Mouse (Mus musculus) retina, embryonic 14.5 days (tissue): ENCODE measurements around the gene Lrtm2.
"Not testable (repeated sequence)": the region's sequence is repeated elsewhere in the genome, so short reads cannot be mapped to it uniquely, and the experiment has no call there.

Experiments used
- DNase-seq: peaks from one replicate; pipeline ENCODE4 v3.0.0-alpha.2; 2015; ENCODE audit warnings: low spot score

The Lrtm2 gene

DNA sequence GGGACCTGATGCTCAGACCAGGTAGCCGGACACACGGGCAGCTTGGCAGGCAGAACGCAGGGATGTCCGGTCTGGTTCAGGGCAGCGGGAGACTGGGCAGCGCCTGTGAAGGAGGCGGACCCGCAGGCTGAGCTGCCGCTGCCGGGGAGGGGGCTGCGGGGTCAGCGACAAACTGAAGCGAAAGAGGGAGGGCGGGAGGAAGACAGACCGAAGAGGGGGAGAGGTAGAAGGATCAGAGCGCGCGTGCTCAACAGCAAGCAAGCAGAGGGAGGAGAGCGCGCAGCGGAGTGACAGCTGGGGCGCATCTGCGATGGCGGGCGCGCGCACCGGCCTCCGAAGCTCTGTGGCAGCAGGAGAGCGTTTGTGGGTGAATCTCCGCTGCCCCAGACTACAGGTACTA is at the start of gene Lrtm2:
TSS of gene Lrtm2 (minus strand) at position 261 of the 400 bp plus-strand sequence.
- peak; percentile 76 for DNase-seq

DNA sequence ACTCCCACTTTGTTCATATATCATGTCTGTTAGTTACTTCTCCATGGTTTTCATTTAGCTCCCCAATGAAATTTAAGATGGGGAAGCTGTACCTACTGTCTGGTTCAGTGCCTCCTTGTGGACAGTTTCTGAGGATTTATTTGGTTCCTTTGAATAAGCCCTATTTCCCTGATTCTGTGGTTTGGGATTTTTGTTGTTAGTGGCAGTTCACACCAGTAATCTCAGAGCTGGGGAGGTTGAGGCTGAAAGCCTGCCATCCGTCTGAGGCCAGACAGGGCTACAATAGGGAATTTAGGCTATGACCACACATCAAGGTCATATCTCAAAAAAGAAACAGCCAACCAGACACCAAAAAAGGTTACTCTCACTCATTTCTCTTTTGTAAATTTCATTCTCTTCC is 48.1 kb upstream of the Lrtm2 start:
- DNase-seq, result no peak

DNA sequence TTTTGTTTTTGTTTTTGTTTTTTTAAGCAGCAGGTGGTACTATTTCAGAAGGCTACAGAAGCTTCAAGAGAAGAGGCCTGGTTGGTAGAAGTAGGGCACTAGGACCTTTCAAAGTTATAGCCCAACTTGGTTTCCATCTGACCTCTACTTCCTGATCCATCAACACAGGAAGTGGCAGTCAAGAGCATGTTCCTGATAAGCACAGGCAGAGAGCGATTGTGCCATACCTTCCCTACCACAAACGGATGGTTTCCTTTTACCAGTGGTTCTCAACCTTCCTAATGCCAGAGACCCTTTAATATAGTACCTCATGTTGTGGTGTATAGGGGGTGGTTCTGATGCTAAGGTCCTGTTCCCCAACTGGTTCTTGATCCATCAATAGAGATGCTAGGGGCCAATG is 47.0 kb upstream of the Lrtm2 start:
- no peak for DNase-seq

DNA sequence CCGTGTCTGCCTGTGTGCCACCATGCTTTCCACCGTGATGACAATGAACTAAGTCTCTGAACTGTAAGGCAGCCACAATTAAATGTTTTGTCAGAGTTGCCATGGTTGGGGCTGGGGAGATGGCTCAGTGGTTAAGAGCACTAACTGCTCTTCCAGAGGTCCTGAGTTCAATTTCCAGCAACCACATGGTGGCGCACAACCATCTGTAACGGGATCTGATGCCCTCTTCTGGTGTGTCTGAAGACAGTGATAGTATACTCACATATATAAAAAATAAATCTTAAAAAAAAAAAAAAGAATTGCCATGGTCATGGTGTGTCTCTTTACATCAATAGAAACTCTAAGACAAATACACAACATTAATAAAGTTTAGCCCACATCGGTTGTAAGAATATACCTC is 44.5 kb upstream of the Lrtm2 start:
- no peak for DNase-seq

DNA sequence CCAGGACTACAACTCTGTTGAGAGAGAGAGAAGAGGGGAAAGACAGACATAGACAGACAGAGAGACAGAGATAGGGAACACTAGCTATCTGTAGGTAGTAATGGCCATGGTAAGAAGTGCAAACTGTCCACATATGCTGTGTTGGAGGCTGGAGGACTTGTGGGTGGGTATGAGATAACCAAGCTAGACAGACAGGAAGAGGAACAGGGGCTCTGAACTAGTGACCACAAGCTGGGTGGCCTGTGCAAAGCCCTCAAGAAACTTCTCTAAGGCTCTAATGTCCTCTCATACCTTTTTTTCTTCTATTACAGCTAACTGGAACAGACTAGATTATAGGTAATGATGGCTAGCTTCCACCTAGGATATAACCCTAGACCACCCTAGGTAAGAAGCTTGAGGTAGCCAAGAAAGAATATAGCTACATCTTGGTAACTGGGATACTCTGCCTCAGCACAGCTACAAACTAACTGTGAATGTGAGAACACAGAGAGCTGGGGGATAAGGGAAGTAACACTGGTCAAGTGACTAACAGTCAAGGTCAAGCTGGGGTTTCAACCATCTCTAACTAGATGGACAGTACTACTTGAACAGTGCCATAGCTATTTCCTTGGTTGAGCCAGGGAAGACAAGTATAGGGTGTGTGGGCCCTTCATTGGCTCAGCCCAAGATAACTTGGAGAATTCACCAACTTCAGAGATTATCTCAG is 42.6 kb upstream of the Lrtm2 start:
- DNase-seq, result no peak

DNA sequence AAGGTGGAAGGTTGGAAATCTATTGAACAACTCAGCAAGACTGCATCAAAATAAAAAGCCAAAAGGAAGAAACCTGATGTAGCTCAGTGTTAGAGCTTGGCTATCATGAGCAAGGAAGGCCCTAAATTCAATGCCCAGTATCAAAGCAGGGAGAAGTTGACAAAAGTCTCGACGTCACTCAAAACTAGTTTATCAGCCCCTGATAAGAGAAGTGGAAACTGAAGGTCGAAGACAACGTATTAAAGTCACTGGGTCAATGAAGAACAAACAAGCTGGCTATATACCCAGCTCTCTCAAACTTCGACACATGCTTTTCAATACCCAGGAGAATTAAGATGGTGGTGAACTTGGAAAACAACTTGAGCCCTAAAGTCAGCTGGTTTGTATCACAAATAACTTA is 41.7 kb upstream of the Lrtm2 start:
- DNase-seq, result no peak

DNA sequence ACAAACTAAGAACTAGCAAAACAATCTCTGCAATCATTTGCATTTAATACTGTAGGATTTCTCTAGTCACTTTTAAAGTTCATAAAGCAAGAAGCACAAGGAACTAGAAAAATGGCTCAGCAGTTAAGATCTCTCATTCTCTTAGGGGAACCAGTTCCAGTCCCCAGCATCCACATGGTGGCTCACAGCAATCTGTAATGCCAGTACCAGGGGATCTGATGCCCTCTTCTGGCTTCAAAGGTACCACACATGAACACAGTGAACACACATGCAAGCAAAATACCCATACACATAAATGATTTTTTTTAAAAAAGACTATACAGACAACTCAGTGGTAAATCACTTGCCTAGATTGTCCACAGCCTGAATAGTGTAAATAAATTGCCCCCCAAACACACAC is 41.1 kb upstream of the Lrtm2 start:
- DNase-seq, result no peak

DNA sequence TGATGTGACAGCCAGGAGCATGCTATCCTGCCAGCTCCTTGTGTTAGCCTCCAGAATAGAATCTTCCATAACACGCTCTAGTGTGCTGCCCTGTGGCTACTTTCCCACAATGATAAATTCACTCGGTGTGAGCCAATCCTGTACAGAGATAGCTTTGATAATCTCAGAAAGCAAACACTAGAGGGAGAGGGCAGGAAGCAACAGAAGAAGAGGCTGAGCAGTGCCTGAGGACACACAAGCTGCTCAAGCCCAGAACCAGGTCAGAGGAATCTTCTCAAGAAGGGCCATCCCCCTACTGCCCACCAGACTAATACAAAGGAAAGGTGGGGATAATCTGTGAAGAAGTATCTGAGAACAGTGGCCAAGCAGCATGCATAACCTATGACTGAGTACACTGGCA is 36.8 kb upstream of the Lrtm2 start:
- no peak for DNase-seq

DNA sequence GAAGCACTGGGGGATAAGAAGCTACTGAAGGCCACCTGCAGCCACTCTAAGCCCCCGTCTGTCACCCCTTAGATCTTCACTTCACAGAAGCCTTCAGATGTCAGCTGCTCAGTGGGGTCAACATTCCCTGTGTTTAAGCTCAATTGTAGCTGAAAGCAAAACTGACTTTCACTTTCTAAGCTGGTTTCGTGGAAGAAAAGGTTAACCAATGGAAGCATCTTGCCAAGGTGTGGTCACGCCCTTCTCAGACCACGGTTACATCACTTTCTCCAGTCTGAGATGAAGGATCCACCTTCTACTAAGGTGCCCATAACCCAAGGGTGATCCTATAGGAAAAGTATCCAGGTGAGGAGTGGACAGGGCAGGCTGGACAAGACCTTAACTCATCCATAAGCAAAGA is 36.2 kb upstream of the Lrtm2 start:
- DNase-seq, result not testable (repeated sequence)

DNA sequence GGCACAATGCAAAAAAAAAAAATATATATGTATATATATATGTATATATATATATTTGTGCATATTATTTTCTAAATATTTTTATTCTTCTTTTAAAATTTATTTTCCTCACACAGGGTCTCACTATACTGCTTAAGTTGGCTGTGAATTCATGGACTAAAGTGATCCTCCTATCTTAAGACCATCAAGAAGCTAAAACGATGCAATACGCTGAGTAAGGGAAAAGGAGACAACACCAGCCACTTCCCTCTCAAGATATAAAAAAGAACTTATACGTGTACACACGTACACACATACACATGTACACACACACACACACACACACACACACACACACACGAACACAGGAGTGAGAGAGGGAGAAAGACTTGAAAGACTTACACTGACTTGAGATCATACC is 33.0 kb upstream of the Lrtm2 start:
- DNase-seq, result no peak

DNA sequence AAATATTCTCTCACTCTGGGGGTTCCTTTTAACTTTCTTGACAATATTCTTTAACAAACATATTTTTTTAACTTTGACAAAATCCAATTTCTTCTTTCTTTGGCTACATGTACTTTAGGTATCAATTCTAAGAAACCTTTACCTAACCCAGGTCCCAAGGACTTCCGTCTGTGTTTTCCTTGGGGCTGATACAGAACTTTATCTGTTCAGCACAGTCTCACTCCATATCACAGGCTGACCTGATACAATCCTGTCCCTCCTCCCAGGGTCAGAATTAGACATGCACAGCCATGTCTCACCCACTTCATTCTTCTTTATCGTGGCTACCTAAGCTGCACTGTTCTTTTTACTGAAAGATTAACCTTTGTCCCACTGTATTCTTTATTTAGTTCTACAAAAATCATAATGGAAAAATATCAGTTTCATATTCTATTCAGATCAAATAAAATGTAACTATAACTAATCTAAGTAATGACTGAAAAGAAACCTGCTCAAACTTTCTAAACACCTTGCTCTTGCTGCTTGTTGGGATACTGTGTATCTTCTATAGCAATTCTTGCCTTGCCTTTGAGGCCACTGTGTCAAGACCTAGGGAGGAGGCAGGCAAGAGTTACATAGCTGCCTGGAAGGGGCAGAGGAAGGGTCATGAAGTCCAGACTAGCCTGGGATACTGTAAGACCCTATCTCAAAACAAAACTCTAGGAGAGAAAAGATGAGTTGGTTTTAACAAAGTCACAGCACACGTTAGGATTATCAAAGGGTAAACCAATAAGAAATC is 30.5 kb upstream of the Lrtm2 start:
- no peak for DNase-seq

DNA sequence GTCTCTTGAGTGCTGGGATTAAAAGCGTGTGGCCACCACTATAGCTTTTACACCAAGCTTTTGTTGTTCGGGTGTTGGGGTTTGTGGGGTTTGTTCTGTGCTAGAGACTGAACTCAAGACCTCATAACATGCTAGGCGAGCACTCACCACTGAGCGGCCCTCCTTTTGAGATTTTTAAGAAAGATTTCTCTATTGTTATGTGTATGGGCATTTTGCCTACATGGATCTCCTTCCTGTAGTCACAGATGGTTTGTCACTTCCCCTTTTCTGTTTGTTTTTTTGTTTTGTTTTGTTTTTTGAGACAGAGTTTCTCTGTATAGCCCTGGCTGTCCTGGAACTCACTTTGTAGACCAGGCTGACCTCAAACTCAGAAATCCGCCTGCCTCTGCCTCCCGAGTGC is 29.7 kb upstream of the Lrtm2 start:
- not testable (repeated sequence) for DNase-seq

DNA sequence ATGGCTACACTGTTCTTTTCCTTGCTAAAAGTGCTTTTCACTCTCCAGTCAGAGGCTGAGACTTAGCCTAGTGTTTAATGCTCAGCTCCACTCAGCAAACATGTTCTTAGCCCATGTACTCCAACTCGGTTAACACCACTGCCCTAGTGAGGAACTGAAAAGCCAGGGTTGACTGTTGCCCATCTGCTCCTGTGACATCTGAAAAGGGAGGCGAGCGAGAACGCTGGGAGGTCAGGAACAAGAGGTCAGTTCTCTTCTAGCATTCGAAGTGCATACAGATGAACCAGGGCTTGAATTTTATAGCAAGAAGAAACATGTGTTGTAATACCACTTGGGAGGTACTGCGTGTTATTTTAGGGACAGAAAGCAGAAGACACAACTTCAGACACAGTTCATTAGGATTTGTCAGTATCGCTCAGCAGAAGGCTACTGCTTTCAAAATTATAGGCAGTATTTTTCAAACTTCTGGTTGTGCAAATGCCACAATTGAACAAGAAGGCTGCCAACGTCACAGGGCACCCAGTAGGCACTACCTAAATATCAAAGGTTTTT is 27.5 kb upstream of the Lrtm2 start:
- DNase-seq, result no peak

DNA sequence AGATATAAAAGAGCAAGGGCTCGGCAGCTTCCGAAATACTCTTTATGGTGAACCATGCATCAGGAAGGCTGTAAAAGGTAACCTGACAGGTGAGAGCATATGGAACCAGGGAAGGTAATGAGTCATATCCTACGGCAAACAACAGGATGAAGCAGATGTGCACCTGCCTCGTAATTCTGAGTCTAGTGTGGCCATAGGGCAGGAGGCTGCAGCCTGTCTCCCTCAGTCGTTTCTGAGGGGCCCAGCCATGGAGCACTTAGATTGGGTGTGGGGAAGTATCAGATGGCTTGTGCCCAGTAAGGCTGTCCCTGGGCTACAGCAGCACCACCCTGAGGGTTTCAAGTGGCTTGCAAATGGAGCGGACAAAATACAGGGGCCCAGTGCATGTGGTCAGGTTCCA is 21.9 kb upstream of the Lrtm2 start:
- DNase-seq, result no peak

DNA sequence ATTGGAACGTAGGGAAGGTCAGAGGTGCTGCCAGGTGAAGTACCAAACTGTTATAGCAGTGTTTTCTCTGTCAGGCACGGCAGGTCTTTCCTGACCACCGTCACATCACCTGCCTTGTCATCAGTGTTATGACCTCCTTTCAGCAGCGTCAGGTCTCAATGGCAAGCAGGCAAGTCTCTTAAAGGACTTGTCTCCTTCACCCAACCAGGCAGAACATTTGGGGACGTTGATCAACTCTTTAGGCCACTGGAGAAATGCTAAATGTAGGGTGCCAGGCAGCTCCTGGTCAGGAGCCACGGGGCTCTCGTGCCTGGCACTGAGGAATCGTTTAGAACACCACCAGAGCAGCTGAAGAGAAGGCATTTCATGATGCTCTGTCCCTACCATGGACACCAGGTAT is 21.1 kb upstream of the Lrtm2 start:
- no peak for DNase-seq

DNA sequence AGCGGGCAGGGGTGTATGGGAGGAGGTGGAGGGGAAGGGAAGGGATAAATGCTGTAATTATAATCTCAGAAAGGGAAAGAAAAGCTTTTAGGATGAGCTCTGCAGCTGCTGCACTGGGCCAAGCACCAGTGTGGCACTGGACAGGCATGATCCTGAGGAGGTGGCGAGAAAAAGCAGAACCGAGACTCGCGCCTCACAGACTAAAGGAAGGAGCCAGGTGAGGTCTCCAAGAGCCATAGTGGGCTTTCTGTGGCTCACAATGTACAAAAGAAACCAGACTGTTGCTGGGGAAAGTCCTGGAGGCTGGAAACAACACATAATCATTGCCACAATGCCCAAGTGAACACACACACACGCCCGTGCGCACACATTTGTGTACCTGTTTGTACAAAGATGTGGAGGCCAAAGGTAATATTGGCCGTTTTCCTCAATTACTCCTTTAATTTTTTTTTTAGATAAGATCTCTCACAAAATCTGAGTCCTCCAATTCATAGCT is 20.2 kb upstream of the Lrtm2 start:
- DNase-seq, result no peak

DNA sequence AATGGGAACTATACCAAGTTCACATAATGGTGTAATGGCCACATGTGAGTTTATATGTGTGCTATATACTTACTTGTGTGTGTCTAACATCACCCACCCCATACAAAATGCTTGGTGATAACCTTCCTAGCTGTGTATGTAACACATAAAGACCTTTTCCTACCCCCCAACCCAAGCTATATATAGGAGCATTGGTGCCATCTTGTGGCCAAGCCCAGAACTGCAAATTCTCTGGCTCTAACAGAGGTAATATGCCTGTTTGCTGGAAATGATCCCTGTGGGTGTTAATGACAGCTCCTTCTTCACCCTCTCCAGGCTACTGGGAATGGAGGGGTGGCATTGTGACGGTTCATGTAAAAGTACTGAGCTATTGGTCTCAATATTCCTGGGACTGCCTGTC is 17.7 kb upstream of the Lrtm2 start:
- peak; percentile 98 for DNase-seq

DNA sequence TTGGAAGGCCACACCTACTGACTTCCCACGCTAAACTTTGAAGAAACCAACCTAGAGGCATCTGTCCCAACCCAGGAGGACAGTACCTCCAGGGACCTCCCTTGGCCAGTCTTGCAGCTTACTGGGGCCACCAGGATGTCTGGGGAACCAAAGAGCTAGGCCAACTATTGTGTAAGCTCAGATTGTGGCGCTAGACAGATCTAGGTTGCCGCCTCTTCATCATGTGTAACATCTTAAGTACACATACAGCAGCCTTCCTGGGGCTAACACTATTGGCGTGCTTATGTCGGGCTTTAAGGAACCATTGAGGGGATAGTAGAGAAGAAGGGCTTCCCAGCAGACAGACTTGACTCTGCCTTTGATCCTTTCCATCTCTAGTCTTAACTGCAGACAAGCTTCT is 17.2 kb upstream of the Lrtm2 start:
- no peak for DNase-seq

DNA sequence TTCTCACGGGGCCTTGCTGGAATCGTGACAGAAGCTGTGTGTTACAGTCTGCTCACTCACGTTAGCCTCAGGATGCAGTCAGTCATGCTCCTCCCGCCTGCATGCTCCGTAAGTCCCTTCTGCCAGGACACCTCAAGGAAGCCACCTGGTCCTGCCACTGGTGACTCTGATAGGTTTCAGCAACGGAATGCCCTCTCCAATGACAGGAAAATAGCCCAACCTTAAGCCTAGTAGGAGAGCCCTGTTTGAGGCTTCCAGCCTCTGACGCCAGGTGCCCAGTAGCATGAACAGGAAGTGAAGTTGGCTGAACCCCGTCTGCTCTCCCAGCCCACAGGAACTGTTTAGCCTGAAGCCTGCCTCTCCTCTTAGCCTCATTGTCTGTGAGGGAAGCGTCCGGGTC is 15.7 kb upstream of the Lrtm2 start:
- no peak for DNase-seq

DNA sequence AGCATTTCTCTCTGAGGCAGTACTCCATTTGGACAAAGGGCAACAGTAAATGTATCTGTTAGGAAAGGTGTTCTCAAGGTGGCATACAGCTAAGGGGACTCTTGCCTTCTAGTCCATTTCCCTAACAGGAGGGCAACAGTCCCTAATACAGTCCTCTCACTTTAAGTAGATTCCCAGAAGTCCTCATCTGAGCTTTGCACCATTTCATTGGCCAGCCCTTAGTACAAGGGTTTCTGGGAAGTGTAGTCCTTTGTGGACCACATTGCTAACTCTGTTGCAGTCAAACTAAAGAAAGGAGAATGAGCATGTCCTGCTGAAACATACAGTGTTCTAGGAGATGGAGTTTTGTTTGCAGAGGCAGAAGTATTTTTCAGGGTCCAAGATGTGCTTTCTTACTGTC is 10.8 kb upstream of the Lrtm2 start:
- peak; percentile 72 for DNase-seq

DNA sequence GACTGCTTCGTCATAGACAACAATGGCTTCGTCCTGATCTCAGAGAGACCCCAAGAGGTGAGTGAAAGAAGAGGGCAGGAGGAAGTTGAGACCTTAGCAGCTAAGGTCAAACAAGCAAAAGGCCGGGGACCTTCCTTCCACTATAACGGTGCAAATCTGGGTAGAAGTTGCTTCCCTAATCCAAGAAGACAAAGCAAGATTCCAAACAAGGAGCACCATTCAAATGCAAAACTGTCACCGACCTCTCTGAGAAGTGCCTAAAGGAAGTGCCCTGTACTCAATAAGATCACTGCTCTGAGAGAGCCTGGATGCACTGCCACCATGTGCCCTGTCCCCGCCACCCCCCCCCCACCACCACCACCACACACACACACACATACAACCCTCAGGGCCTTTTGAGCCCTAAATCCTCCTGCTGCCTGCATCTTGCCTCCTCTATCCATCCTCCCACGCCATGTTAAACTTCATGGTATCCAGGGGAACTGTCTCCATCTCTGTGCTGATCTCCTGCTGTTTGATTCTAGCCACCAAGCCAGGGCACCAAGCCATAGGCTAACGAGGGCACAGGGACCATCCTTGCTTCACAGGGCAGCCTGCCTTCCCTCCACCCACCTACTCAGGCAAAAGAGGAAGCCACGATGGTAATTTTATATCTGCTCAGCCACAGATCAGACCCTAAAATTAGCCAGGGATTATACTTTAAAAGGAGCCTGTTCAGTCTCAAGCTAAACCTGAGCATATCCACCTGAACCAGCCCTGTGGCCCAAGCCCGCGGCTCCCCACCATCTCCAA is 7.8 kb upstream of the Lrtm2 start:
- no peak for DNase-seq

DNA sequence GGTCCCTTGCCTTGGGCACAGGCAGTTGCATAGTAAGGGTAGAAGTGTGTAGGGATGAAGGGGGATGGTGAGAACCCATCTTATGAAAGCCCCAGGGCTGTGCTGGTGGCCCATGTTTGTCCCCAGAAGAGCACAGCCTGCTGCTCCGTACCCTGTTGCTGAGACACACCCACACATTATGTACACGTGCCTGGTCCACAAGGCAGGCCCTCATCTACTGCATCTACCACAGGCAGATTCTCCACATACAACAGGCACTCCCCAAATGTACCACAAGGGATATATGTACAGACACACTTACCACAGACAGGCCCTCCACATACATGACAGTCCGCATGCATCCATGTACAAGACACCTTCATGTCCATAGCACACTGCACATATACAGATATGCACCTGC is 6.7 kb upstream of the Lrtm2 start:
- DNase-seq, result no peak

DNA sequence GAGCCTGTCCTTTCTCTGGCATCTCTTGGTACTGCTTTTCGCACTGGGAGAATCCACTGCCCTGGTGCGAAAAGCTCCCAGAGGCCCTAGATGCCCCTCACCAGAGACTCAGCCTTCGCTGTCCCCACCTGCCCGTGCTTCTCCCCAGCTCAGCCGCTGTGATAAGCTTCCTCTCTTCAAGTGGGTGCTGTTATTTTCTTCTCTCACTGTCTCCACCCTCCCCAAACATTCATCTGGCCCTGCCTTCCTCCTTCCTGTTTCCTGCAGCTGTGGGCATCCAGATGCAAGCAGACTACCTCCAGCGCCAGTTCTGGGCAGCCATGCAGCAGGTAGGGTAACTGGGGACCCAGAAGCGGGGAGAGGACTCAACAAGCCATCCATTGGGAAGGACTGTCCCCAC is 5.6 kb upstream of the Lrtm2 start:
- DNase-seq, result no peak
